8 mouse cellular contexts compared by ENCODE assay signal in genomic region chr2:32704021-32704421, GRCm38 (mm10). TPM values are rescaled to one million over a fixed set of nuclear protein-coding genes. Genes with fewer than 3 reads are reported as not detected.
A peak's percentile ranks its signal among the peaks of the same experiment; 100 is the strongest.
DNase-seq lines count a peak whose midpoint lies in the region; ATAC-seq and TF ChIP-seq lines count a peak whose summit lies in the region.

Gene Fpgs, minus strand, starts transcription at chr2:32704145.

- H3K27me3 ChIP-seq in neural tube, embryonic 14.5 days (ENCODE audit: control insufficient read depth, insufficient read depth, low read length): no peaks in the 10 kb centered on the region

- H3K36me3 ChIP-seq in ES-E14 (ENCODE audit: control insufficient read depth, insufficient read depth, low read length, poor library complexity, severe bottlenecking): peaks cover 47% of the 10 kb centered on the region
- peaks cover 43% of the 10 kb centered on the region for H3K36me3 ChIP-seq in neural tube, embryonic 14.5 days (ENCODE audit: control insufficient read depth, insufficient read depth, low read length)

- ATAC-seq in neural tube, embryonic 14.5 days (ENCODE audit: low read depth): no peak

- intact Hi-C loops in heart, postnatal 36 days (cut with DNase I): no loop called here

- H3K4me3 ChIP-seq in ES-E14 (ENCODE audit: insufficient read depth in 1 of 2, low read depth in 1 of 2, low read length in 2 of 2, poor library complexity in 1 of 2, severe bottlenecking in 1 of 2): no peak within 1 kb of the TSS
- no peak within 1 kb of the TSS for H3K4me3 ChIP-seq in neural tube, embryonic 14.5 days (ENCODE audit: low read depth, low read length)

- H3K4me2 ChIP-seq in neural tube, embryonic 14.5 days (ENCODE audit: low read depth, low read length): no peak within 1 kb of the TSS

- 82% methylated on average over 2 of the region's 2 CpGs for WGBS in neural tube, embryonic 14.5 days

- peaks cover 4 to 21% of the 10 kb centered on the region in 2 experiments; a peak in 2 of 4 replicates for H3K4me1 ChIP-seq in ES-E14 (ENCODE audit: control insufficient read depth in 2 of 2, insufficient read depth in 2 of 2, low read length in 2 of 2, poor library complexity in 1 of 2)
- no peaks in the 10 kb centered on the region for H3K4me1 ChIP-seq in neural tube, embryonic 14.5 days (ENCODE audit: control insufficient read depth, insufficient read depth, low read length)

- peak; percentile 89 for DNase-seq in heart, adult 11 months
- no peak for DNase-seq in heart, postnatal 36 days
- no peak for DNase-seq in ES-E14 (ENCODE audit: low read depth, low spot score)
- DNase-seq in gonadal fat pad, adult 2 months (ENCODE audit: low read depth): no peak
- peak; percentile 50 to 68 for DNase-seq in kidney, postnatal 4 days
- no peak for DNase-seq in natural killer cell, adult 2 months (ENCODE audit: low spot score in 2 of 2)
- DNase-seq in layer of hippocampus, postnatal 25 days (ENCODE audit: extremely low spot score in 1 of 2, low spot score in 1 of 2): no peak

- no peak within 1 kb of the TSS; the same call in 1 of the 2 replicates for H3K9ac ChIP-seq in ES-E14 (ENCODE audit: insufficient read depth, low read depth, low read length, poor library complexity, severe bottlenecking)
- H3K9ac ChIP-seq in neural tube, embryonic 14.5 days (replicated peaks; ENCODE audit: low read depth, low read length): no peak within 1 kb of the TSS

- H3K27ac ChIP-seq in ES-E14 (ENCODE audit: insufficient read depth, low read depth, low read length, poor library complexity, severe bottlenecking): peak within 1 kb of the TSS; percentile 37
- H3K27ac ChIP-seq in neural tube, embryonic 14.5 days (ENCODE audit: low read depth, low read length): no peak within 1 kb of the TSS

- no peaks in the 10 kb centered on the region for H3K9me3 ChIP-seq in ES-E14 (ENCODE audit: control insufficient read depth, insufficient read depth, low read depth, low read length)
- no peaks in the 10 kb centered on the region for H3K9me3 ChIP-seq in neural tube, embryonic 14.5 days (ENCODE audit: control insufficient read depth, low read length)

- in situ Hi-C loops in ES-E14 (cut with MboI; ENCODE audit: low sequenced_read_pairs in 2 of 2, unreplicated experiment in 2 of 2): no loop called here

TF ChIP-seq in ES-E14, 5 proteins besides CTCF, POLR2A, EP300 and RAD21:
- TF ChIP-seq ZC3H11A (IDR thresholded peaks at IDR 0.05; ENCODE audit: borderline replicate concordance, low read depth, low read length): no peak
- no peak for TF ChIP-seq HCFC1 (IDR thresholded peaks at IDR 0.05; ENCODE audit: borderline replicate concordance, insufficient read depth, low read length)
- no peak for TF ChIP-seq ZNF384 (IDR thresholded peaks at IDR 0.05; ENCODE audit: low read depth, low read length)

RNA-seq across cellular contexts. Expression of gene Fpgs, which starts in this region (rescaled TPM):
- total RNA-seq in heart, postnatal 36 days (2021): 1 to 10 TPM; 5.0 to 6.6 TPM
- 61.2 and 84.6 TPM in 2 replicates for total RNA-seq in ES-E14 (2012; rRNA removed)
- polyA plus RNA-seq in gonadal fat pad, adult 2 months (2012; rRNA removed): 109 and 124 TPM in 2 replicates
- 14.6 and 15.3 TPM in 2 replicates for polyA plus RNA-seq in neural tube, embryonic 14.5 days (2014; fragmentation: Nextera tagmentation; extraction: Ambion mirVana)
- total RNA-seq in layer of hippocampus, postnatal 25 days (2021): 10 to 100 TPM in 1 of 2 experiments, 1 to 10 TPM in 1; 8.4 to 10.7 TPM

Comparison
In these comparisons a context has a peak if more than half of its experiments do, and no peak if none do; other contexts are left out.
1. DNase-seq: peak in heart, adult 11 months (single experiment) and kidney, postnatal 4 days (2 of 2); none in heart, postnatal 36 days (0 of 2), ES-E14 (single experiment), gonadal fat pad, adult 2 months (single experiment), natural killer cell, adult 2 months (0 of 2) and layer of hippocampus, postnatal 25 days (0 of 2).